8 mouse cellular contexts compared by ENCODE assay signal in genomic region chr2:75152477-75152990, GRCm38 (mm10).
DNase-seq lines count a peak whose midpoint lies in the region; ATAC-seq and TF ChIP-seq lines count a peak whose summit lies in the region.

No protein-coding gene starts in this region.

- no peak for TF ChIP-seq POLR2A in lung, adult 2 months (IDR thresholded peaks at IDR 0.05; ENCODE audit: borderline replicate concordance, extremely low read depth, low read depth, low read length)
- no peak for TF ChIP-seq POLR2A in brain, embryonic 14.5 days (IDR thresholded peaks at IDR 0.05; ENCODE audit: borderline replicate concordance, extremely low read depth, insufficient read depth, insufficient read length, poor library complexity, severe bottlenecking)

- H3K27ac ChIP-seq in liver, embryonic 14.5 days, result no peak overlapping the region

- no peaks in the 10 kb centered on the region for H3K36me3 ChIP-seq in liver, embryonic 14.5 days (replicated peaks; ENCODE audit: control insufficient read depth, insufficient read depth, low read depth)

- peak; percentile 3 for DNase-seq in cerebellum, adult 9-10 months
- DNase-seq in cerebellum, adult 9-11 months, result no peak
- peak; percentile 16 for DNase-seq in lung, adult 2 months
- no peak for DNase-seq in lung, postnatal 25 days (ENCODE audit: low spot score)
- DNase-seq in brain, embryonic 14.5 days (ENCODE audit: low read depth), result no peak
- DNase-seq in liver, embryonic 14.5 days (ENCODE audit: low read depth in 3 of 3, low spot score in 3 of 3), result peak in 2 of 3 experiments; percentile 3 to 7
- DNase-seq in thymus, postnatal 14 days, result peak; percentile 64
- no peak for DNase-seq in right cerebral cortex, postnatal 25 days

- TF ChIP-seq CTCF in lung, adult 2 months (IDR thresholded peaks at IDR 0.05; ENCODE audit: insufficient read depth, low read length), result peak; percentile 59
- peak; percentile 68 for TF ChIP-seq CTCF in brain, embryonic 14.5 days (IDR thresholded peaks at IDR 0.05; ENCODE audit: borderline replicate concordance, extremely low read depth, insufficient read depth, insufficient read length)
- TF ChIP-seq CTCF in liver, embryonic 14.5 days (IDR thresholded peaks at IDR 0.05; ENCODE audit: low read depth), result peak; percentile 78

- TF ChIP-seq EP300 in liver, embryonic 14.5 days (IDR thresholded peaks at IDR 0.05; ENCODE audit: low read depth), result no peak

- no peak overlapping the region for H3K4me3 ChIP-seq in lung, adult 2 months (replicated peaks; ENCODE audit: extremely low read depth, low read depth, low read length)
- no peak overlapping the region for H3K4me3 ChIP-seq in liver, embryonic 14.5 days (ENCODE audit: insufficient read depth in 1 of 2, low read depth in 2 of 2, low read length in 2 of 2)

- no peaks in the 10 kb centered on the region for H3K27me3 ChIP-seq in liver, embryonic 14.5 days (ENCODE audit: control insufficient read depth, insufficient read depth, low read length)

- no peak for ATAC-seq in liver, embryonic 14.5 days (ENCODE audit: insufficient read depth)

- H3K4me1 ChIP-seq in lung, adult 2 months (ENCODE audit: control insufficient read depth, insufficient read depth, low read length), result no peaks in the 10 kb centered on the region; the same call in 1 of the 2 replicates
- H3K4me1 ChIP-seq in liver, embryonic 14.5 days (replicated peaks; ENCODE audit: control insufficient read depth in 2 of 2, insufficient read depth in 2 of 2, low read length in 1 of 2), result no peaks in the 10 kb centered on the region

- H3K4me2 ChIP-seq in liver, embryonic 14.5 days (ENCODE audit: low read depth), result no peak overlapping the region

- H3K9ac ChIP-seq in liver, embryonic 14.5 days (replicated peaks), result no peak overlapping the region

- WGBS in lung, adult 2 months, result 40% methylated on average over 6 of the region's 6 CpGs
- 20% methylated on average over 6 of the region's 6 CpGs for WGBS in liver, embryonic 14.5 days (ENCODE audit: insufficient replicate concordance)

- no peaks in the 10 kb centered on the region for H3K9me3 ChIP-seq in liver, embryonic 14.5 days (ENCODE audit: control insufficient read depth, low read length)

Comparison
In these comparisons a context has a peak if more than half of its experiments do, and no peak if none do; other contexts are left out.
1. DNase-seq: peak in cerebellum, adult 9-10 months (single experiment), lung, adult 2 months (single experiment), liver, embryonic 14.5 days (2 of 3) and thymus, postnatal 14 days (single experiment); none in cerebellum, adult 9-11 months (single experiment), lung, postnatal 25 days (single experiment), brain, embryonic 14.5 days (single experiment) and right cerebral cortex, postnatal 25 days (single experiment).
2. Peak in every context shown above with its lines, with median percentiles within 50 percentile points of each other: CTCF ChIP-seq.